Mouse (Mus musculus) hindbrain, embryonic 13.5 days (tissue): Measurements from ENCODE around the gene Pde3a. TPM values are rescaled to one million over a fixed set of nuclear protein-coding genes. Genes with fewer than 3 reads are reported as not detected.

Experiments
- ATAC-seq: fragments of 200-750 bp; cut with Nextera tagmentation; 2 replicates; pipeline ENCODE4 v1.8.0; 2017; ENCODE audit warnings: moderate TSS enrichment; ENCODE audit not compliant: low FRiP score
- H3K27ac ChIP-seq: fragments of 300-500 bp; sonication (generic); 2 replicates; pipeline ENCODE4 v1.5.1; 2015; ENCODE audit warnings: inconsistent platforms, mild to moderate bottlenecking, moderate library complexity
- H3K27me3 ChIP-seq: fragments of 300-500 bp; sonication (generic); 2 replicates; pipeline ENCODE4 v1.6.1; 2015; ENCODE audit warnings: mild to moderate bottlenecking, inconsistent platforms
- H3K36me3 ChIP-seq: fragments of 300-500 bp; sonication (generic); 2 replicates; pipeline ENCODE4 v1.6.1; 2015; ENCODE audit warnings: mild to moderate bottlenecking, inconsistent platforms
- H3K4me1 ChIP-seq: fragments of 300-500 bp; sonication (generic); replicated peaks from 2 replicates; pipeline ENCODE4 v1.6.1; 2015; ENCODE audit warnings: inconsistent platforms
- H3K4me2 ChIP-seq: fragments of 300-500 bp; sonication (generic); 2 replicates; pipeline ENCODE4 v1.6.1; 2015; ENCODE audit warnings: inconsistent platforms, mild to moderate bottlenecking, moderate library complexity
- H3K4me3 ChIP-seq: fragments of 300-500 bp; sonication (generic); 2 replicates; pipeline ENCODE4 v1.5.1; 2015; ENCODE audit warnings: mild to moderate bottlenecking, inconsistent platforms
- H3K9ac ChIP-seq: fragments of 300-500 bp; sonication (generic); 2 replicates; pipeline ENCODE4 v1.6.1; 2015; ENCODE audit warnings: mild to moderate bottlenecking, inconsistent platforms
- H3K9me3 ChIP-seq: fragments of 300-500 bp; sonication (generic); 2 replicates; pipeline ENCODE4 v1.6.1; 2016; ENCODE audit warnings: inconsistent platforms
- WGBS: fragments of 180-500 bp; shearing (Covaris S2); methylation state at CpG from one replicate; pipeline ENCODE4 v1.1.7; 2015; 5-methylcytosine and 5-hydroxymethylcytosine counted together
- polyA plus RNA-seq: library from polyadenylated mRNA; unstranded; fragments of >200 nt; fragmentation: Nextera tagmentation; extraction: Ambion mirVana; gene quantifications from 2 replicates; pipeline ENCODE4 v1.2.1, GENCODE M21; 2015

The Pde3a gene
- polyA plus RNA-seq, 1 experiment from 2014 or later = 1.6 TPM

- 79% methylated on average over 2 of the region's 2 CpGs for WGBS
- H3K27me3 ChIP-seq = no peaks in the 10 kb centered on the region
- no peak for ATAC-seq
Observed at GRCm38 (mm10) chr6:141341385-141341784, 92.3 kb downstream of the Pde3a start.

DNA sequence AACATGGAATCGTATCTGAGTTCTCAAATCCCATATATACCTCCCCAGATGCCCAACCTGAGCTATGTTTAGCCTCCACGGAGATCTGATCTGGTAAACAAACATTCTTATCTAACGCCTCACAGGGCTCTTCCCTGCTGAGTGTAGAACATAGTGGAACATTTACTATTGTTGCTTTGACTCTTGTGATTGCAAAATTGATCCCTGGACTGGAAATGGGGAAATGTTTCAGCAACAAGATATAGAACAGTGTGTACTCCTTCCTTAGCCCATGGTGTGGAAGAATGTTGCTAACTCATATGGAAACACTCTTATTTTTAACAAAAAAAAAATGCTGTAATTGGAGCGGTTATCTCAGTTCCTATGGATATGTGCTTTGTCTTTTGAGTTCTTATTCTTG is 98.8 kb downstream of the Pde3a start:
- Histone ChIP-seq H3K4me1 (no peaks in the 10 kb centered on the region), H3K27ac (no peak overlapping the region), H3K4me3 (no peak overlapping the region), H3K4me2 (no peak overlapping the region), H3K9me3 (no peaks in the 10 kb centered on the region), H3K36me3 (no peaks in the 10 kb centered on the region), H3K27me3 (no peaks in the 10 kb centered on the region), H3K9ac (no peak overlapping the region)
- no peak for ATAC-seq
- 80% methylated on average over 4 of the region's 4 CpGs for WGBS

More at GRCm38 (mm10) chr6:141341385-141341784, 92.3 kb downstream of the Pde3a start:
- no peak overlapping the region for H3K9ac ChIP-seq
- no peak overlapping the region for H3K4me3 ChIP-seq
- H3K36me3 ChIP-seq = no peaks in the 10 kb centered on the region
- no peak overlapping the region for H3K4me2 ChIP-seq
- H3K27ac ChIP-seq = no peak overlapping the region
- no peaks in the 10 kb centered on the region for H3K4me1 ChIP-seq
- H3K9me3 ChIP-seq = no peaks in the 10 kb centered on the region

- Histone ChIP-seq H3K9ac (no peak overlapping the region), H3K36me3 (no peaks in the 10 kb centered on the region), H3K4me2 (no peak overlapping the region), H3K4me3 (no peak overlapping the region), H3K27ac (no peak overlapping the region), H3K4me1 (no peaks in the 10 kb centered on the region), H3K9me3 (no peaks in the 10 kb centered on the region), H3K27me3 (no peaks in the 10 kb centered on the region)
- no peak for ATAC-seq
- WGBS = 84% methylated on average over 9 of the region's 9 CpGs
Observed at GRCm38 (mm10) chr6:141348542-141348941, 99.5 kb downstream of the Pde3a start.

DNA sequence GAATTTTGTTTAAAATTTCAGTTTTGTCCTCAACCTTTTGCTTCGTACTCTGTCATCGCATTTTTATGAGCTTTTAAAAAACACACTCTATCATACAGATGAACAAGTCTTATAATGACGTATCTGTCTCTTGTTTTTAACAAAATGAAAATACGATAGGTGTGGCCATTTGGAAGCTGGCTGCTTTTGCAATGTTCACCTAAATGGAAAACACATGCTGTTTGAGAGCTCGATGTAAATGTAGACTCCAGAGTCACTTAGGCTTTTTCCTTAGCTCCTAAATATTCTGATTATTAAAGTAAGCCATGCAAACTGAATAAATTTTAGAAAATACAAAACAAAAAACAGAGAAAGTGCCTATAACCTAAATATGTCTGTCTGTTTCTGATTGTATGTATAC is 101.2 kb downstream of the Pde3a start:
- ATAC-seq = no peak
- 92% methylated on average over 5 of the region's 5 CpGs for WGBS

DNA sequence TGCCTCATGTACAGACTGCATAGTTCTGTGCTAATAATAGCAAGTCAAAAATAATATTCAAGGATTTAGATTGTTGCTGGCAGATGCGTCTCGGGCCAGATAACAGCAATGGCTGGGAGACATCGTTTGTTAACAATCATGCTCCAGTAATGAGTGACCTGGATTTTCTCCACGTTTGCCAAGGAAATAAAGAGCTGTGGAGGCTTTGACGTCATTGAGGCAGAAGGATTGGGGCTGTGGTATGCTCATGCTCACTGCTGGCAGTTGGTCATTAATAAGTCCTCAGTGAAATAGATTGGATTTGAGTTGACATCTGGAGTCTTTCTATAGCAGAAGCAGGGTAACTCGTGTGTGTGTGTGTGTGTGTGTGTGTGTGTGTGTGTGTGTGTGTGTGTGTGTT is 103.2 kb downstream of the Pde3a start:
- Histone ChIP-seq H3K36me3 (no peaks in the 10 kb centered on the region), H3K27me3 (no peaks in the 10 kb centered on the region), H3K4me2 (no peak overlapping the region), H3K27ac (no peak overlapping the region), H3K9ac (no peak overlapping the region), H3K4me1 (no peaks in the 10 kb centered on the region), H3K4me3 (no peak overlapping the region), H3K9me3 (no peaks in the 10 kb centered on the region)
- 64% methylated on average over 6 of the region's 6 CpGs for WGBS
- peak; percentile 49; the same call in 1 of the 2 replicates for ATAC-seq

More for the DNA sequence above, 101.2 kb downstream of the Pde3a start:
- Histone ChIP-seq H3K4me2 (no peak overlapping the region), H3K9me3 (no peaks in the 10 kb centered on the region), H3K27me3 (no peaks in the 10 kb centered on the region), H3K9ac (no peak overlapping the region), H3K4me3 (no peak overlapping the region), H3K27ac (no peak overlapping the region), H3K4me1 (no peaks in the 10 kb centered on the region), H3K36me3 (no peaks in the 10 kb centered on the region)

- ATAC-seq = no peak
- H3K9me3 ChIP-seq = no peaks in the 10 kb centered on the region
- no peak overlapping the region for H3K4me3 ChIP-seq
- WGBS = 92% methylated on average over 3 of the region's 3 CpGs
- H3K36me3 ChIP-seq = no peaks in the 10 kb centered on the region
- H3K4me2 ChIP-seq = no peak overlapping the region
- H3K9ac ChIP-seq = no peak overlapping the region
- H3K4me1 ChIP-seq = no peaks in the 10 kb centered on the region
- H3K27me3 ChIP-seq = no peaks in the 10 kb centered on the region
- no peak overlapping the region for H3K27ac ChIP-seq
Observed at GRCm38 (mm10) chr6:141363664-141364063, 114.6 kb downstream of the Pde3a start.

DNA sequence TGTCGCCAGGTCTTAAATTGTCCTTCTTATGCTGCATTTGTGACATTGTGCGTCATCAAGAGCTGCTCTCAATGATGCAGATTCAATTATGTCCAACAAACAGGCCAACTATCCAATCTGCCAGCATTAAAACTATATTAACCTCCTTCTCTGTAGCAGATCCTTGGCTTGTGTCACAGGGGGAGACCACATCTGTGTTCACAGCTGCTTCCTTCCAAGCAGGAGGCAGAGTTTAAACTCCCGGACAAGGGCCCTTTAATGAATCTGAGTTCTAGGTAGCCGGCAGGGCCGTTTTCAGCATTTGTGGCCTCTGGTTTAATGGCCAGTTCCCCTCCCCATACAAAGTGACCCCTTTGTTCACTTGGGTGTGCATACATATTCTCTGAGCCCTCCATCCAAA is 118.0 kb downstream of the Pde3a start:
- H3K4me2 ChIP-seq = no peak overlapping the region
- WGBS = 58% methylated on average over 5 of the region's 5 CpGs
- H3K27me3 ChIP-seq = no peaks in the 10 kb centered on the region
- H3K27ac ChIP-seq = no peak overlapping the region
- H3K9me3 ChIP-seq = no peaks in the 10 kb centered on the region
- no peak overlapping the region for H3K9ac ChIP-seq
- H3K36me3 ChIP-seq = no peaks in the 10 kb centered on the region
- no peaks in the 10 kb centered on the region for H3K4me1 ChIP-seq
- H3K4me3 ChIP-seq = no peak overlapping the region
- no peak for ATAC-seq

DNA sequence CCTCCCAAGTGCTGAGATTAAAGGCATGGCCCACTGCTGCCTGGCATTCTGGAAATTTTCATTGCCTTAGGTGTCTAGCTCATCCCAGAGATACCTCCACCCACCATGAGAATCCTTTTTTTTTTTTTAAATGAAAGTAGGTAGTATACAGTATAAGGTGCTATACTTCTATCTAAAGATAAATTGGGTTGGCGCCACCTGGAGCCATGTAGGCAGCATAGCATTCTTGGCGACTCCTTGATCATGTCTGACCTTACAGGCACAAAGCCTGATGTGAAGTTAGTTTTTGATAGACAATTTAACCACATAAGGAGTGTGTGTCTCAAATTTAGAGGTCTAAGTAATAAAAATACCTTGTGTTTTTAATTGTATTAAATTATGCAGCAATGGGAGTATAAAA is 123.6 kb downstream of the Pde3a start:
- Histone ChIP-seq H3K4me3 (no peak overlapping the region), H3K4me1 (no peaks in the 10 kb centered on the region), H3K9ac (no peak overlapping the region), H3K36me3 (no peaks in the 10 kb centered on the region), H3K27me3 (no peaks in the 10 kb centered on the region), H3K27ac (no peak overlapping the region), H3K4me2 (no peak overlapping the region), H3K9me3 (no peaks in the 10 kb centered on the region)
- no peak for ATAC-seq
- WGBS = 65% methylated on average over 2 of the region's 2 CpGs

DNA sequence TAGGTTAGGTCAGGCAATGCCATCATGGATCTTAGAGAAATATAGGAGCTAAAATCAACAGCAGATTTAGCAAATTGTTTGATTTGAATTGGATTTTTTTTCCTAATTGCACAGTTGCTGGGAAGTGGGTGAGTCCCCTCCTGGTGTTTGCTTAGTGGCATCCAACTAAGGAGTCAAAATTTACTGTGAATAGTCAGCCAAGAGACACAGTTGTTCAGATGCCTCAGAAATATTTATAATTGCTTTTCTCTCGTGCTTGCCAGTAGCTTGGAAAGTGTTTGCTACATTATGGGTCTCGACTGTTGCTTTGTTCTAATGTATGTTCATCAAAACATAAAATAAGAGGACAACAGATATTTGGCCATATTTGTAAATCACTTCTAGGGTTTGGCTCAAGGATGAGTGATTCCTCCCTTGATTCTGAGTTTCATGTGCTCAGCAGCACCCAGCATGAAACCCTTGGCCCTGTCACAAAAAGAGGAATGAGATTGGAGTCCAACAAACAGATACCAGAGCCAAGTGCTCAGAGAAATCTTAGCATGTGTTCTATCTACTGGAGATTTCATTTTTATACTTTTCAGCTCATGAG is 125.5 kb downstream of the Pde3a start:
- Histone ChIP-seq H3K4me3 (no peak overlapping the region), H3K4me2 (no peak overlapping the region), H3K9me3 (no peaks in the 10 kb centered on the region), H3K36me3 (no peaks in the 10 kb centered on the region), H3K27me3 (no peaks in the 10 kb centered on the region), H3K9ac (no peak overlapping the region), H3K4me1 (no peaks in the 10 kb centered on the region), H3K27ac (no peak overlapping the region)
- no peak for ATAC-seq
- WGBS = 82% methylated on average over 2 of the region's 2 CpGs

DNA sequence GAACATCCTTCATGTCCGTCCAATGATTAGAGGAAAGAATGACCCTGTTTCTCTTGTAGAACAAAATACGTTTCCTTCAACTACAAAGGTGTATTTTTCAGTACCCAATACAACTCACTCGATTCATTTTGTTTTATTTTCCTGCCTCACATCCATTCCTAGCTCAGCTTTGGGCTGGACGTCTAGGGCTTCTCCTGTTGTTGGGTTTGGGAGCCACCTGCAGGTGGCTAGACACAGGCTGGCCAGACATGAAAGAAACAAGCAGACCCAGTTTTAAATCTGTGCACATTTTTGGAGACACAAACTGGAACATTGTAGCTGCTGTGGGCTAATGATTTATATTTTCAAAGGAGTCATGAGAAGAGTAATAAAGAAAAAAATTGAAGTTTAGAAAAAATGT is 126.1 kb downstream of the Pde3a start:
- Histone ChIP-seq H3K4me2 (no peak overlapping the region), H3K27me3 (no peaks in the 10 kb centered on the region), H3K4me1 (no peaks in the 10 kb centered on the region), H3K9ac (no peak overlapping the region), H3K27ac (no peak overlapping the region), H3K4me3 (no peak overlapping the region), H3K9me3 (no peaks in the 10 kb centered on the region), H3K36me3 (no peaks in the 10 kb centered on the region)
- ATAC-seq = no peak
- WGBS = 74% methylated on average over 4 of the region's 4 CpGs

GRCm38 (mm10) chr6:141380927-141381326 is 131.9 kb downstream of the Pde3a start:
- H3K27me3 ChIP-seq = no peaks in the 10 kb centered on the region
- no peak overlapping the region for H3K4me3 ChIP-seq
- no peaks in the 10 kb centered on the region for H3K36me3 ChIP-seq
- peak overlapping the region; percentile 79 for H3K27ac ChIP-seq
- H3K4me2 ChIP-seq = peak overlapping the region; percentile 34; the same call in 1 of the 2 replicates
- ATAC-seq = peak; percentile 79; the same call in 1 of the 2 replicates
- H3K9ac ChIP-seq = no peak overlapping the region
- H3K4me1 ChIP-seq = peaks cover 19% of the 10 kb centered on the region
- WGBS = 38% methylated on average over 12 of the region's 12 CpGs
- H3K9me3 ChIP-seq = no peaks in the 10 kb centered on the region

DNA sequence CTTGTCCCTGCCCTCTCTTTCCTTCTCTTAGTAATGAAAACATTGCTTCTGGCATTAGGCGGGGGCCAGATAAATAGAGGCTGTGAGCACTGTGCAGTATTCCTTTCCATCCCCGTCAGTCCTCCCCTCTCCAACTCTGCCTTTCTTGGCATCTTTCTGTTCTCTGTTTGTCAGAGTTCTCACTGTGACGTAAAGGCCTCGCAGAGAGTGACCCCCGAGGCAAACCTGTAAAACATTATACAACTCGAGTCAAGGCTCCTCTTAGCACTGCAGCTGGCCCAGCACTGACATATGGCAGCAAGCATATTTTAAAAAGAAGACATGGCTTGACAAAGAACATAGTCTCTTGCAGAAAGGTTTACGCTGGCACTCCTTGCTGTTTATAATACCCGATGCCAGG is 132.4 kb downstream of the Pde3a start:
- H3K4me3 ChIP-seq = no peak overlapping the region
- peak; percentile 66 for ATAC-seq
- H3K27ac ChIP-seq = peak overlapping the region; percentile 79
- no peaks in the 10 kb centered on the region for H3K36me3 ChIP-seq
- peaks cover 19% of the 10 kb centered on the region for H3K4me1 ChIP-seq
- no peaks in the 10 kb centered on the region for H3K27me3 ChIP-seq
- no peaks in the 10 kb centered on the region for H3K9me3 ChIP-seq
- 47% methylated on average over 8 of the region's 8 CpGs for WGBS
- 0 out of 2 replicates have a peak overlapping the region, but pooled peaks have one; percentile 13 for H3K9ac ChIP-seq
- peak overlapping the region; percentile 34 for H3K4me2 ChIP-seq

- H3K4me1 ChIP-seq = peaks cover 19% of the 10 kb centered on the region
- no peak overlapping the region for H3K9ac ChIP-seq
- H3K4me2 ChIP-seq = no peak overlapping the region
- peak overlapping the region; percentile 79 for H3K27ac ChIP-seq
- no peak for ATAC-seq
- 85% methylated on average over 4 of the region's 4 CpGs for WGBS
- H3K36me3 ChIP-seq = no peaks in the 10 kb centered on the region
- H3K4me3 ChIP-seq = no peak overlapping the region
- no peaks in the 10 kb centered on the region for H3K27me3 ChIP-seq
- H3K9me3 ChIP-seq = no peaks in the 10 kb centered on the region
Observed at GRCm38 (mm10) chr6:141381881-141382370, 132.9 kb downstream of the Pde3a start.
